Mouse (Mus musculus) hindbrain, embryonic 12.5 days (tissue): ENCODE results near the gene Cct4. TPM values are rescaled to one million over a fixed set of nuclear protein-coding genes. Genes with fewer than 3 reads are reported as not detected.

Experiments
- ATAC-seq: fragments of 200-750 bp; cut with Nextera tagmentation; 2 replicates; pipeline ENCODE4 v1.8.0; 2017; ENCODE audit warnings: moderate TSS enrichment; ENCODE audit not compliant: low FRiP score
- H3K27ac ChIP-seq: fragments of 300-500 bp; sonication (generic); 2 replicates; pipeline ENCODE4 v1.5.1; 2016; ENCODE audit warnings: mild to moderate bottlenecking
- H3K27me3 ChIP-seq: fragments of 300-500 bp; sonication (generic); 2 replicates; pipeline ENCODE4 v1.6.1; 2016; ENCODE audit warnings: mild to moderate bottlenecking
- H3K36me3 ChIP-seq: fragments of 300-500 bp; sonication (generic); 2 replicates; pipeline ENCODE4 v1.6.1; 2016; ENCODE audit warnings: mild to moderate bottlenecking
- H3K4me1 ChIP-seq: fragments of 300-500 bp; sonication (generic); 2 replicates; pipeline ENCODE4 v1.6.1; 2016
- H3K4me2 ChIP-seq: fragments of 300-500 bp; sonication (generic); replicated peaks from 2 replicates; pipeline ENCODE4 v1.6.1; 2016; ENCODE audit warnings: mild to moderate bottlenecking
- H3K4me3 ChIP-seq: fragments of 300-500 bp; sonication (generic); 2 replicates; pipeline ENCODE4 v1.5.1; 2016; ENCODE audit warnings: mild to moderate bottlenecking
- H3K9ac ChIP-seq: fragments of 300-500 bp; sonication (generic); 2 replicates; pipeline ENCODE4 v1.6.1; 2016; ENCODE audit warnings: mild to moderate bottlenecking, moderate library complexity
- H3K9me3 ChIP-seq: fragments of 300-500 bp; sonication (generic); replicated peaks from 2 replicates; pipeline ENCODE4 v1.6.1; 2016; ENCODE audit warnings: mild to moderate bottlenecking
- WGBS: fragments of 180-500 bp; shearing (Covaris S2); methylation state at CpG from one replicate; pipeline ENCODE4 v1.1.7; 2016; 5-methylcytosine and 5-hydroxymethylcytosine counted together
- polyA plus RNA-seq: library from polyadenylated mRNA; unstranded; fragments of >200 nt; fragmentation: Nextera tagmentation; extraction: Ambion mirVana; gene quantifications from 2 replicates; pipeline ENCODE4 v1.2.1, GENCODE M21; 2016

Gene Cct4
- polyA plus RNA-seq, 1 experiment from 2014 or later, result 326 TPM

GRCm38 (mm10) chr11:23052353-23052752, 62.0 kb downstream of the Cct4 start:
- Histone ChIP-seq H3K4me2 (no peak overlapping the region), H3K36me3 (no peaks in the 10 kb centered on the region), H3K27ac (no peak overlapping the region), H3K4me3 (no peak overlapping the region), H3K4me1 (peaks cover 8% of the 10 kb centered on the region; the same call in 1 of the 2 replicates), H3K27me3 (no peaks in the 10 kb centered on the region), H3K9me3 (no peaks in the 10 kb centered on the region), H3K9ac (no peak overlapping the region)
- ATAC-seq, result no peak
- 66% methylated on average over 4 of the region's 4 CpGs for WGBS

Other genes starting within 250 kb of the Cct4 start
- 3.4 and 4.7 TPM in 2 replicates for gene B3gnt2, start 129.6 kb upstream of the Cct4 start, polyA plus RNA-seq
- gene Zrsr1, start 18.5 kb upstream of the Cct4 start, polyA plus RNA-seq, result 5.2 and 7.5 TPM in 2 replicates
- gene Gm28048, start 8.4 kb upstream of the Cct4 start, polyA plus RNA-seq, result 5.7 TPM in 2 replicates
- gene Commd1, start 8.1 kb upstream of the Cct4 start, polyA plus RNA-seq, result 309 and 314 TPM in 2 replicates
- gene Fam161a, start 17.0 kb downstream of the Cct4 start, polyA plus RNA-seq, result 7.7 and 8.0 TPM in 2 replicates